Mouse (Mus musculus): ENCODE results near the gene 4930544G11Rik. TPM values are rescaled to one million over a fixed set of nuclear protein-coding genes. Genes with fewer than 3 reads are reported as not detected.
A peak's percentile ranks its signal among the peaks of the same experiment; 100 is the strongest.

The 4930544G11Rik gene
- not detected in 2 replicates for polyA plus RNA-seq (2012; ENCODE audit: insufficient read depth, insufficient read length, low replicate concordance, missing spikeins)

DNA sequence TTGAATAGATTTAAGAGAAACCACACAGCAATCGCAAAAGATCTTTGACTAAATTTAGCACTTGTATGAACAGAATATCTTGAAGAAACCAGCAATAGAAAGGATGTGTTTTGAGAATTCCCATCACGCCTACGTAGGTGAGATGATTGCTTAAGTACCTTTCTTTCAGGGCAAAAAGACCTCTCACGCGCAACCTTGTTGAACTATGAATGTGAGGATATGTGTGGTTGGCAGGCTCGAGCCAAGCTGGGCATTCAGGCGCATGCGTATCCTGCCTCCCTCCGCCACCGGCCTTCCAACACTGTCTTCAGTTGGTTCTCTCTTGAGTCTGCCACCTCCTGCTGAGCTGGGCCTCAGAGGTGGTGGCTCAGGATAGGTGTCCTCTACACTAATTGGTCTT, at the start of gene 4930544G11Rik:
Gene 4930544G11Rik, plus strand, starts transcription at position 301 of the 400 bp plus-strand sequence.
- no peak within 1 kb of the TSS for H3K4me3 ChIP-seq (ENCODE audit: insufficient read depth, low read depth, low read length)
- no peak for TF ChIP-seq POLR2A (IDR thresholded peaks at IDR 0.05; ENCODE audit: insufficient read depth, low read depth, low read length)
- no peaks in the 10 kb centered on the region for H3K4me1 ChIP-seq (ENCODE audit: control insufficient read depth, insufficient read depth, low read length)
- WGBS = 98% methylated on average over 10 of the region's 10 CpGs
- no peak within 1 kb of the TSS for H3K27ac ChIP-seq (ENCODE audit: insufficient read depth, low read depth, low read length)

DNA sequence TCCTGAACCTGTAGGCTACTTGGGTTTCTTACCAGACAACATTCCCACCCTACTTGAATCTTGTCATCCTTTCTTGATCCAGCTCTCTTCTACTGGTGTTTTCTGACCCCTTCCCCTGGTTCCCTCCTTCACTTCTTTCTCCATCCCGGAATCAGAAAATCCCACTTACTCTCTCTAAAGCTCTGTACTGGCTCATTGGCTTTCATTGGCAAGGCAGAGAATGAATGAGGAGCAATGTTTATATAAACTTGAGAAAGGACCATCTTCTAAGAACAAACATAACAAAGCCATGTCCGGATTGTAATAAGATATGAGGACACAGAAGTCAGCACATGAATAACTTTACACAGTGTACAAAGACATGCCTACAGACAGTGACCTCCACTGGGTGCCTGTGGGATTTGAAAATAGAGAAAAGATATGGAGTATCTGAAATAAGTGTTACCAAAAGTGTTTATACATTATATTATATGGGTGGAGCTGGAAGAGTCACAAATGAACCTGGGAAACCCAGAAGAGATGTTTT, 45.7 kb upstream of the 4930544G11Rik start:
- Histone ChIP-seq H3K4me1 (ENCODE audit: control insufficient read depth, insufficient read depth, low read length) (no peaks in the 10 kb centered on the region), H3K4me3 (ENCODE audit: insufficient read depth, low read depth, low read length) (no peak overlapping the region), H3K27ac (ENCODE audit: insufficient read depth, low read depth, low read length) (no peak overlapping the region)
- 91% methylated on average over 2 of the region's 2 CpGs for WGBS
- TF ChIP-seq POLR2A (IDR thresholded peaks at IDR 0.05; ENCODE audit: insufficient read depth, low read depth, low read length) (no peak), CTCF (IDR thresholded peaks at IDR 0.05; ENCODE audit: insufficient read depth, low read depth, low read length) (no peak)

DNA sequence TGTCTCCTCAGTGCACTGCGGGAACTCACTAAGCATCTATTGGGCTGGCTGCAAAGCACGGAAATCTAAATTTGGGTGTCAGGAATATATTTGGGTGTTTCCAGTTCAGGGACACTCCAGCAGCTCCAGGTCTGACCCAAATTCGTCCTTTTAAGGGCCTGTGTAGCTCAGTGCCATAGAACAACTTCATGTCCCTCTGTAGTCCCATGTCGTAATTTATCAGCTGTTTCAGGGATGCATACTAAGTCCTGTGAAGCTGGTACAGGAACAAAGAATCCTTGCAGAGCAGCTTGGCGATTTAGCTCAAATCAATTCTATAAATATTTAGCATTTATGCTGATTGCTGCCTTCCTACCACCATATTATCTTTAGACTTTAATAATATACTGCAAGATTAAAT, 37.0 kb upstream of the 4930544G11Rik start:
- 28% methylated on average over 5 of the region's 5 CpGs for WGBS
- no peak for TF ChIP-seq CTCF (IDR thresholded peaks at IDR 0.05; ENCODE audit: insufficient read depth, low read depth, low read length)
- no peak for TF ChIP-seq POLR2A (IDR thresholded peaks at IDR 0.05; ENCODE audit: insufficient read depth, low read depth, low read length)
- Histone ChIP-seq H3K27ac (ENCODE audit: insufficient read depth, low read depth, low read length) (peak overlapping the region; percentile 11; the same call in 1 of the 2 replicates), H3K4me3 (ENCODE audit: insufficient read depth, low read depth, low read length) (no peak overlapping the region), H3K4me1 (ENCODE audit: control insufficient read depth, insufficient read depth, low read length) (peaks cover 3% of the 10 kb centered on the region; the same call in 1 of the 2 replicates)

DNA sequence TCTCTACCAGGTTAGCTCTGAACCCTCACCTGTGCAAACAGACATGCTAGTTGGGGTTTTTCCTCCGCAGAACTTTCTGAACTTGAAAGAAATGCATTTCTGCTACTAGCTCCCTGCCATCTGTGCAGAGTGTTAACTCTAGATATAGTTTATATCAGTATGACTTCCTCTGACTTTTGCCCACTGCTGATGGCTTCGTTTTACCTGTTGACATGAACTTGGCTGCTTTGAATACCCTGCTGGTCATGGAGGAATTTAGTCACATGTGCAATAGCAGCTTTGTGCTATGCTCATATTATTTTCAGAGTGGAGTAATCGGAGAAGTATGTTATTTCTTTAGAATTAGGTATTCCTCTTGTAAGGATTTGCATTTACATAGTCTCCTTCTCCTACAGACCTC, 30.7 kb upstream of the 4930544G11Rik start:
- no peak overlapping the region for H3K4me3 ChIP-seq (ENCODE audit: insufficient read depth, low read depth, low read length)
- H3K27ac ChIP-seq (ENCODE audit: insufficient read depth, low read depth, low read length) = no peak overlapping the region
- 89% methylated on average over 3 of the region's 3 CpGs for WGBS
- no peak for TF ChIP-seq CTCF (IDR thresholded peaks at IDR 0.05; ENCODE audit: insufficient read depth, low read depth, low read length)
- H3K4me1 ChIP-seq (ENCODE audit: control insufficient read depth, insufficient read depth, low read length) = peaks cover 3% of the 10 kb centered on the region

DNA sequence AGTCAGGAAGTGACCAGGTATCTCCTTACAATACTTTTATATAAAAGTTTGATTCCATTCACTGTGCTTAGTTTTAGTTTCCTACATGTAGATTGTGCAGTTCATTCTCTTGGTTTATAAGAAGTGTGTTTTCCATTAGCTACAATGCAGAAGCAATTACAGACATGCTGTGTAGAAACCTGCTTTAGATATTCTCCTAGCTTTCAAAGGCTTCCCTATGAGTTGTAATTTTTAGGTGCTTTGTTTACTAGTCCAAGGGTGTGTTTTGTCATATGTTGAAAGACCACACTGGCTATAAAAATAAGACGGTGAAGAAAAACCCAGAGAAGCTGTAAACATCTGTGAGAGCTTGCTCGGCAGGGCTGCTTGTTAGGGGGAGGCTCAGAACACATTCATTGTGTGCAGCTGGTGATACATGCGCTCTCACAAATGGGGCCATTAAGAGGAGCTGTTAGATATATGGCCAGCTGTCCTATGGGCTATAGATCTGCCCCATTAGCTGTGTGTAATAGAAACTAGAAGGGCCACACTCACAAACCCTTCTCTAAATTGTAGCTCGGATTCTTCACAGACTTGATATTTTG, 28.8 kb upstream of the 4930544G11Rik start:
- WGBS = 43% methylated on average over 4 of the region's 4 CpGs
- H3K4me1 ChIP-seq (ENCODE audit: control insufficient read depth, insufficient read depth, low read length) = peaks cover 3% of the 10 kb centered on the region
- H3K27ac ChIP-seq (ENCODE audit: insufficient read depth, low read depth, low read length) = no peak overlapping the region
- TF ChIP-seq CTCF (IDR thresholded peaks at IDR 0.05; ENCODE audit: insufficient read depth, low read depth, low read length) (no peak), POLR2A (IDR thresholded peaks at IDR 0.05; ENCODE audit: insufficient read depth, low read depth, low read length) (no peak)
- no peak overlapping the region for H3K4me3 ChIP-seq (ENCODE audit: insufficient read depth, low read depth, low read length)

DNA sequence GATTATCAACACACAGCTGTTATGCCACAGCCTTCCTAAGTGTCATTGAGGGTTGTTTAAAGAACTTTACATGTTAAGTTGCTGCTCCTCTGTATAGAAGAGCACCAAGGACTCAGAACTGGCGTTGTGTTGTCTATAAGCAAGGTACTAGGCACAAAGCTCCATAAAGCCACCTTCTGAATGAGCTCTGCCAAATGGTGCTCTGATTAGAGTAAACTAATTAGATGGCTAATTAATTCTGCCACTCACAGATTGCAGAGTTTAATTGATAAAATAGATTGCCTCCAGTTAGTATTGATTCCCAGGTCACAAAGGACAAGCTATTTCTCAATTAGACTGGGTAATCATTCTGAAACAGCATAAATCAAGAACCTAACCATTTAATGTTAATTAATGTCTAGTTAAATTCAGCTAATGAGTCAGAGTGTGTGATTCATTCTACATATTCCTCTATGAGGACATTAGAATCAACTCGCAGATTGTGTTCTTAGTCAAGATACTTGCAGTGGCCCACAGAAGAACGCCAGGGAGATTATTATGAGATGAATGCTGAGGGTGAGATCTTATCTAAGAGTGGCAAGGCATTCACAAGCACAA, 26.6 kb upstream of the 4930544G11Rik start:
- 45% methylated on average over 3 of the region's 3 CpGs for WGBS
- no peak overlapping the region for H3K4me3 ChIP-seq (ENCODE audit: insufficient read depth, low read depth, low read length)
- TF ChIP-seq POLR2A (IDR thresholded peaks at IDR 0.05; ENCODE audit: insufficient read depth, low read depth, low read length) (no peak), CTCF (IDR thresholded peaks at IDR 0.05; ENCODE audit: insufficient read depth, low read depth, low read length) (no peak)
- no peak overlapping the region for H3K27ac ChIP-seq (ENCODE audit: insufficient read depth, low read depth, low read length)
- H3K4me1 ChIP-seq (ENCODE audit: control insufficient read depth, insufficient read depth, low read length) = peaks cover 3% of the 10 kb centered on the region

DNA sequence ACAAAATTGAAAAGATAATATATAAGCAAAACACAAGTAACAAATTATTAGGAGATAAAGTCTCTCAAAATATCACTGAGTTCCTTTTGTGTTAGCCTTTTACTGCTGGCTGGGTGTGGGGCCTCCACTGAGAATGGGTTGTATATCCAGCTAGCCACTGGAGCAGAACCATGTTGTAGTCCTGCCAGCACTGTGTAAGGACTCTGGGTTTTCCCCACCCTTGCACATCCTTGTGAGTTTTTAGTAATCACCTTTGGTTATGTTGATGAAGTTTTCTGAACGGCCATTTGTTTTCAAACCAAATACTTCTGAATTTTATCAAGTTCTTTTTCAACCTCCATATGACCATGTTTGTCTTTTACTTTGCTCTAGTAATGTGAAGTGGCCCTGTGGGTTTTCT, 21.9 kb upstream of the 4930544G11Rik start:
- Histone ChIP-seq H3K4me3 (ENCODE audit: insufficient read depth, low read depth, low read length) (no peak overlapping the region), H3K27ac (ENCODE audit: insufficient read depth, low read depth, low read length) (no peak overlapping the region), H3K4me1 (ENCODE audit: control insufficient read depth, insufficient read depth, low read length) (no peaks in the 10 kb centered on the region)
- WGBS = 93% methylated on average over 1 of the region's 1 CpGs
- no peak for TF ChIP-seq POLR2A (IDR thresholded peaks at IDR 0.05; ENCODE audit: insufficient read depth, low read depth, low read length)
- TF ChIP-seq CTCF (IDR thresholded peaks at IDR 0.05; ENCODE audit: insufficient read depth, low read depth, low read length) = no peak

DNA sequence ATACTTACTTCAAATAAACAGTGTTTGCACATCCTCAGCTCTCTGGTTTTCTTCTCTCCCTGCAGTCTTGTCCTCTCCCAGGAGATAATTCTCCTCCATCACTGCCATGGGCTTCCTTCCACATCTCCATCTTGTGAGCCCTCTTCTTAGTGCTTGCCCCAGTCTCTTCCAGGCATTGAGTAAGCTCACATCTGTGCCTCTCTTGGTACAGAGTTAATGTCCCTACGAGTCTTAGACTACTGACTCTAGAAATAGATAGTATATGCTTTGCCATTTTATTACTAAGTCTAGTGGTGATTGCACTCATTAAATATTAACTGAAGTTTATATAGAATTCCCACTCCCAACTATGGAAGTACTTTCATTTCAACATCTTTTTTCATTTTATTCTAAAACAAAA, 19.6 kb upstream of the 4930544G11Rik start:
- no peaks in the 10 kb centered on the region for H3K4me1 ChIP-seq (ENCODE audit: control insufficient read depth, insufficient read depth, low read length)
- no peak overlapping the region for H3K27ac ChIP-seq (ENCODE audit: insufficient read depth, low read depth, low read length)
- H3K4me3 ChIP-seq (ENCODE audit: insufficient read depth, low read depth, low read length) = no peak overlapping the region
- TF ChIP-seq CTCF (IDR thresholded peaks at IDR 0.05; ENCODE audit: insufficient read depth, low read depth, low read length) = no peak
- no peak for TF ChIP-seq POLR2A (IDR thresholded peaks at IDR 0.05; ENCODE audit: insufficient read depth, low read depth, low read length)
- 61% methylated on average over 1 of the region's 1 CpGs for WGBS

DNA sequence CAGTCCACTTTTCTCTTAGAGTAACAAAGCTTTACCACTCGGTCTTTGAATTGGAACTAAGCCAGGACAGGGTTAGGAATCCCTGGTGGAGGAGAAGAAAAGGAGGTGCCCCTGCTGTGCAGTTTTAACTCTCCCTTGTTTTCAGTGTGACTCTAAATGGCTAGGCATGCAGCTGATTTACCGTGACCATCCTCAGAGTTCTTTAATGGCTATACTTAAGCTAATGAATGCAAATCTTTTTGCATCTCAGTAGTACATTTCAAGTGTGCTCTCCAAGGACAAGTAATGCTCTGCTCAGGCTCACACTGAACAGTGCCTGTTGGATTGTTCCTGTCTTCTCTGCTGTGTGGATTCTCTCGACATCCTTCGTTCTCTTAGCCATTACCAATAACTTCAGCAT, 19.2 kb upstream of the 4930544G11Rik start:
- 39% methylated on average over 4 of the region's 4 CpGs for WGBS
- Histone ChIP-seq H3K27ac (ENCODE audit: insufficient read depth, low read depth, low read length) (no peak overlapping the region), H3K4me1 (ENCODE audit: control insufficient read depth, insufficient read depth, low read length) (no peaks in the 10 kb centered on the region), H3K4me3 (ENCODE audit: insufficient read depth, low read depth, low read length) (no peak overlapping the region)
- TF ChIP-seq POLR2A (IDR thresholded peaks at IDR 0.05; ENCODE audit: insufficient read depth, low read depth, low read length) (no peak), CTCF (IDR thresholded peaks at IDR 0.05; ENCODE audit: insufficient read depth, low read depth, low read length) (no peak)
